Mouse (Mus musculus) spleen, postnatal 14 days (tissue): ENCODE results near the gene Btg1.
A peak's percentile ranks its signal among the peaks of the same experiment; 100 is the strongest.

Experiments
- DNase-seq, 2 experiments: peaks; one replicate each; pipeline ENCODE4 v3.0.0; 2021 to 2022; ENCODE audit warnings: low spot score in 2 of 2

The Btg1 gene

GRCm38 (mm10) chr10:96609356-96610345 lies 7.2 kb upstream of the Btg1 start:
- no peak for DNase-seq

DNA sequence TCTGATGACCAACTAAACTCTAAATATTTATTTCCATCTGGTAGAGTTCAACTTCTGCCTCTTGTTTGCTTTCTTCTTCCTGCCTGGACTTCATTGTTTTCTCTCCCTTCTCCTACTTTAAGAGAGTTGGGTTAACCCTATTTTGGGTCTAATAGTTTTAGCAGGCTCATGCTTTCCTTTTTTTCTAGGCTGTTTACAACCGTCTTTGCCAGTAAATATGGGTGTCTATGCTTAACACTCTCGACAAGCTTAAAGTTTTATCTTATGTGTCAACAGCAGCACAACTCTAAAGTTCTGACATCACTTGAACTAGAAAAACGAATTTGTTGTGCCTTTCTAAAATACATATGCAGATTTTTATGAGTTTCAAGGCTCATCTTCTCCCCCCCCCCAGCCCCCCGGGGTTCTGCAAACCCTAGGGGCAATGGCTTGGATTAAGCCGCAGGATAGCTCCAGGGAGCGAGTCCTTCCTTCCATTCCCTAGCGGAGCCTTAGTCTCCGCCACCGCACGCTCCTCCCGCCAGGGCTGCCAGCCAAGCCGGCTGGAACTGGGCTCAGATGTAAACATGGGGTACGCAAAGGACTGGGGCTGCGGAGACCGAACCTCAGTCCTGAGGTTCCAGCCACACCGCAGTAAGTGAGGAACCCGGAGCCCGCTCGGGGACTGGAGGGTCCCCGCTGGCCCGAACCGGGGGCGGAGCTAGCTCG lies 651 bp upstream of the Btg1 start:
- DNase-seq = no peak

DNA sequence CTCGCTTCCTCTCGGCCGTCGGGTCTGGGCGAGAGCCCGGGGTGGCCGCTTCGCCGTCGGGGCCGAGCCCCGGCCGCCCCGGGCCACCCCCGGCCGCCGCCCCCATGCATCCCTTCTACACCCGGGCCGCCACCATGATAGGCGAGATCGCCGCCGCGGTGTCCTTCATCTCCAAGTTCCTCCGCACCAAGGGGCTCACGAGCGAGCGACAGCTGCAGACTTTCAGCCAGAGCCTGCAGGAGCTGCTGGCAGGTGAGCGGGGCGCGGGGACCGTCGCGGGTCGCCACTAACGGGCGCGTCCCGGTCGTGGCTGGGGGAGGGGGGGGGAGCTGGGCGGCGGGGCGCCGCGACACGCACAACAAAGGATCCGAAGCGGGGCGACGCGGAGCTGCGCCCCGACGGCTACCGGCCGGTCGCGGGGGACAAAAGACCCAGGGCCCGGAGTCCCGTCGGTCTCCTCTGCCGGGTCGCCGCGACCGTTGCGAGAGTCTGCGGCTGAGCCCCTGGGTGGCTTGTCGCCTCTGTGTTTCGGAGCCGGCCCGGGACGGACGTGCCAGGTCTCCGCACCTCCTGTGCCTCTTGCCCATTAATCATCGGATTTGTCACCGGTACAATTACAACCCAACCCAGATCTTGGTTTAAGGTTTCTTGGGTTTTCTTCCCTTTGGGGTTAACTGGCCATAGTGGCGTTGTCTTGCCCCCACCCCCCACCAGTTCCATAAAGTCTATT lies 580 bp downstream of the Btg1 start:
- DNase-seq = peak; percentile 32 to 50

GRCm38 (mm10) chr10:96617951-96618575 lies 1.3 kb downstream of the Btg1 start:
- DNase-seq = peak; percentile 67 to 69

DNA sequence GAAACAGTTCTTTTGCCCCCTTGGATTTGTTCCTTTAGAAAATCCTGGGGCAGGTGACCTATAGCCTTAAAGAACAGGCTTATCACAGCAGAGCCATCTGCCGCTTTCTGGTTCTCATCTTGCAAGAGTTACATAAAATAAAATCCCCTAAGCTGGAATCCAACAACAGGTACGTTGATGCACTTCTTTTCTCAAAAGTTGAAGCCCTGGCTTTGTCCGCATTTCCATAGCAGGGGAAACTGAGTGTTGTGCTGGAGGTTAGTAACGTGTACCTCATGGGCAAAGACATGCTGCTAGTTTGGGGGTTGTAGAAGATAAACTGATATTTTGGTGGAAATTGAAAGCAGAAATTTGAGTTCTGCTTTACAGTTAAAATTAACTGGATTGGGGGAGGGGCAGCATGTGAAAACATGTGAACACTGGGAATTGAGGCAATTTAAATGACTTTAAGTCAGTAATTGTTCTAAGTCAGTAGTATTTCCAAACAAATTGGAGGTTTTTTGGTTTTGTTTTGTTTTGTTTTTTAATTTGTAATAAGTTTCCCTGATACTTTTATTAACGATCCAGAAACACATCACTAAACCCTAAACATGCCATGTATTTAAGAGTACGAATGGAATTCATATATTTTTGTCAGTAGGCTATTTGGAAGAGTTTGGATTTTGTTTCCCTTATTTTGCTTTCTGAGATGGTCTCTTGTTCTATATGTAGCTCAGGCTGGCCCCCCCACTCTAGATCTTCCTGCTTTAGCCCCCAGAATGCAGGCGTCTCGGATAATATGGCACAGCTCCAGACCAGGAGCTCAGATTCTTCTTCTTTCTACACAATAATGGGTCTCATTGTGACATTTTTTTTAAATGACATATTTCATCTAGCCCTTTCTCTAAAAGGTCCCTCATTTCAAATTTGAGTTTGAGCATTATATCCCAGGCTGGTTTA lies 3.4 kb downstream of the Btg1 start:
- no peak for DNase-seq

DNA sequence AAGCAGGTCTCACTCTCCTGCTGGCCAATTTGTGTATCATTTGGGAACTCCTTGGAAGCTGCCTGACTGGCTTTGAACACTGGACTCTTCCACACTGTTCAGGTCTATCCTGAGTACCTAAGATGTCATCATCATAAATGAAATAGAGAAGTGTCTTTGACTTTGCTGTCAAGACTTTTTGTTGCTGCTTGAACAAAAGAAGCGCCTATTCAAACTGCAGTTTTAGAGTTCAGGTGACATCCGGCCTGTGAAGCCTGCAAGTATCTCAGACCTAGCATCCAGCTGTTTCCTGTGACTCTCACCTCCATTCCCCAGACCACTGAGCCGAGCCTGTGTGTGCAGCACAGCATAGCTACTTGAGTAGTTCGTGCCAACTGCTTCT lies 4.1 kb downstream of the Btg1 start:
- peak; percentile 21 to 25 for DNase-seq

DNA sequence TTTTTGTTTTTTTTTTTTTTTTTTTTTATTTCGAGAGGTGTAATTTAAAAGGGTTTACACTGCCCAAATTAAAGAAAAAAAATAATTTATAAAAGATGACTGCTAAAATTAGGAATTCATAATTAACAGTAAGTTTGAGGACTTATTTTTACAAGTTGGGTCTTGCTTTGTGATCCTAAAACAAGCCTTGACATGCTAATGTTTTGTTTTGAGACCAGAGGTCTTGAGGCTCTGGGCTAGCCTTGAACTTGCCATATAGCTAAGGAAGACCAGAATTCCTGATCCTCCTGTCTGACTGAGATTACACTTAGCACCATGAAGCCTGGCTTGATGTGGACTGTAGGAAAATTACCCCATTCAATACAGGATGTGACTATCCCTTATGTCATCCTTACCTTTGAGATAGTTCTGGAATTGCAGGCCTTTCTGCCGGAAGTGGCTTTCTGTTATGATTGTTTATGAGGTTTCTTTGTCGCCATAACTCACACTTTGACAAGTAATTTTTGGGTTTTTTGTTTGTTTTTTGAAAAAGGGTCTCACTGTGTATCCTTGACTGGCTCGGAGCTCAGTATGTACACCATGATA lies 4.6 kb downstream of the Btg1 start:
- DNase-seq = no peak

GRCm38 (mm10) chr10:96621980-96622645 lies 5.3 kb downstream of the Btg1 start:
- DNase-seq = no peak

DNA sequence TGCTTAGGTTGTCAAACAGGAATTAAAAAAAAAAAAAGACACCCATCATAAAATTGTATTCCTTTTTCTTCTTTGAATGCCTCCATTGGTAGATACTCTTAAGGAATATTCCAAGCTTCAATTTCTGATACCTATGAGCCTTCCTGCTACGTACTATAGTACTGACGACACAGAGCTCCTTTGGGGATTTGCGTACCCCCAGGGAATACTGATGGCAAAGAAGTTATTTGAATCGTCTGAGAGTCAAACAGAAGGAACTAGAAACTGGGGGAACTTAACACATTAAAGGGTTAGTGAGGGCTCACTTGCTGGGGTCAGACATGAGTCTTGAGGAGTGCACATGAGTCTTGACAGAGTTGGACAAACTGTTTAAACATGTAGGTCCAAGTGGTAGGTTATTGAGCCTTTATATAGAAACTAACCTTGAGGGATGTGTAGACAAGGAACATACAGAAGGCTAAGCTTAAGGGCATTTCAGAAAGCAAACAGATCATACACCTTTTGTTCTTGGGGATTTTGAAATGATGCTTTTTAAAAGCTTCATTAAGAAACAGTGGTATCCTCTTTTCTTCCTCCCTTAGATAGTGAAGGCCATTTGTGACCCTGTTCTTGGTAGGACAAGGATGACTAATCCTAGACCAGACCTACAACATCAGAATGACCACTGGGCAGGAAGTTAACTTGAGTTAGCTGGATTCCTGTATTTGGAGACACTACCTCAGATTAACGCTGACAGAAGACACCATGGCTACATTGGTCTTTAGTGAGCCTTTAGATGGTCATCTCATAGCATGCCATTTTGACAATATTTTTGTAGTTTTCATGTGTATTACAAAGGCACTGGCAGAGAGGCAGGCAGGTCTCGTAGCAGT lies 6.2 kb downstream of the Btg1 start:
- DNase-seq = no peak

- DNase-seq = no peak
Observed at GRCm38 (mm10) chr10:96623633-96624195, 6.9 kb downstream of the Btg1 start.

- no peak for DNase-seq
Observed at GRCm38 (mm10) chr10:96624406-96624805, 7.6 kb downstream of the Btg1 start.

GRCm38 (mm10) chr10:96625061-96625460 lies 8.3 kb downstream of the Btg1 start:
- DNase-seq = no peak

DNA sequence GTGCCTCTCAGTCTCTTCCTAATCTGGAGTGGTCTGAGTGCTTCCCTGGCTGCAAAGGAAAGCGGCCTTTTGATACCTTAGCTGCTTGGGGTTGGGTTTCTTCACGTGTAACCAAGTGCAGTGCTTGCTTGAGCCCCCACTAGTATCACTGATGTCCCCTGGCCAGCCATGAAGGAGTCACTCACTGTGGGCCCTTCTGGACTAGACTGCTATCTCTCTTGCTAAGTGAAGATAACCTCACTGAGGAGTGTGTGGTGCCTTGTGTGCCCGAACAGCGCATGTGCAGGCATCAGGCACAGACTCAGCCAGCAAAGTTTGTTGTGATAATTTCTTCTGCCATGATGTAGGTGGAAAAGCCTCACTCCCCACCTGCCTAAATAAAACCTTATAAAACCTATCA lies 8.9 kb downstream of the Btg1 start:
- no peak for DNase-seq

DNA sequence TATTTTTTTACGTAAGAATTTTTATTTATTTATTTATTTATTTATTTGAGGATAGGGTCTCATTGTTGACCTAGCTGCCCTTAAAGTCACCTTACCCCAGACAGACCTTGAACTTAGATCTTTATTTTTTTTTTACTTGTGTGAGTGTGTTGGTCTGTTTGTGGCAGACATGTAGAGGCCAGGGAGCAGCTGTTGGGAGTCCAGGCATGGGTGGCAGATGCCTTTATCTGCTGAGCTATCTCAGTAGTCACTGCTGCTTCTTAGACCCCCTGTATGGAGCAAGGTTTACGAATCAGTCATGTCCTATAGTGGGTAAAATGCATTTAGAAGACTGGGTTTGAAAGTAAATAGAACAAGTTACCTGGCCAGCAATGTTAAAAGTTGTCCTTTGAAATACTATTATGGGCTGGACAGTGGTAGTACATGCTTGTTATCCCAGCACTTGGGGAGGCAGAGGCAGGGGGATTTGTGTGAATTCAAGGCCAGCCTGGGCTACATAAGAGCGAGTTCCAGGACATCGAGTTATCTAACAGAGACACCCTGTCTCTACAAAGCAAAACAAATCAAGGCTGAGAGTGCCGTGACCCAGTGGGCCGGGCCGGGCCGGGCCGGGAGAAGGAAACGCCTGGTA lies 9.4 kb downstream of the Btg1 start:
- DNase-seq = no peak

- no peak for DNase-seq
Observed at GRCm38 (mm10) chr10:96627332-96627731, 10.5 kb downstream of the Btg1 start.

DNA sequence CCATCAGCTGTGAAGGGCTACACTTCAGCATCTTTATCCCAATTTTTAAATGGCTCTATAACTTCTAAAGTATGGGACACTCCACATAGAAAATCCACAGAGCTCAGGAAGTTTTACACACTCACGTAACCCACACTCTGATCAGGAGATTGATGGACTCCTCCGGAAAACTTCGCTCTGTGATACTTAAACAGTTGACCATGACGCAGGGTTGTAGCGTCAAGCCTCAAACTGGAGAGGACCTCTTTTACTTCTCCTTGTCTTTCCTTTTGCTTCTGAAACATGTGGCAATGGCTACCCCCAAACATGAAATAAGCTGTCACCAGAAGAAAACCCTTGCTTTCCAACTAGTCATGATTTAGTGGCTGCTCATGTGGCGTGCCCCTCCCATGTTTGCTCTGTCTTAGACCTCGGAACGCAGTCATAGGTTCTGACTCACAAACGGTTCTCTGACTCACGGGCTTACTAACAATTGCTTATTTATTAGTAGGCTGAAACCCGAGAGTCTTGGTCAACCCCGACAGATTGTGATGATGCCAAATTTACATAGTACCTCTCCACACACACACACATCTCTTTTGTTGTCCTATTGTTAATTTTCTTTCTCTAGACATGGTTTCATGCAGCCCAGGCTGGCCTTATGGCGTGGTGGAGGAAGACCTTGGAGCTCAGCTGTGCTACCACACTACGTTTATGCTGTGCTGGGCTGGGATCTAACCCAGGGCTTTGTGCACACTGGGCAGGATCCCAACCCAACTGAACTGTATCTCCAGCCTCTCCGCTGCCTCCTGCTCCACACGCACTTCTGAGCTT lies 11.5 kb downstream of the Btg1 start:
- DNase-seq = no peak

DNA sequence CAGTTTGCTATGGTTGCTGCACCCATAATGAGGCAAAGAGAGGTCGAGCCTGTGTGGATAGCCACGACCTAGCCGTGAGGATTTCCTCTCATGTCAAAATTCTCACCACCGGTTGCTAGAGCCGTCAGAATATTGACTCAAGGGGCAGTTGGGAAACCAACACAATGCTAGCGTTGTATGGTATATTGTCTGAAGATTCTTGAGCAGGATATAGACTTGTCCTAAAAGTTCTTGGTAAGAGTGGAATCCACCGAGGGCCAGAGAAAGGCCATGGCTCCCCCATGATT lies 12.1 kb downstream of the Btg1 start:
- DNase-seq = no peak
